In the genomic region with DNA sequence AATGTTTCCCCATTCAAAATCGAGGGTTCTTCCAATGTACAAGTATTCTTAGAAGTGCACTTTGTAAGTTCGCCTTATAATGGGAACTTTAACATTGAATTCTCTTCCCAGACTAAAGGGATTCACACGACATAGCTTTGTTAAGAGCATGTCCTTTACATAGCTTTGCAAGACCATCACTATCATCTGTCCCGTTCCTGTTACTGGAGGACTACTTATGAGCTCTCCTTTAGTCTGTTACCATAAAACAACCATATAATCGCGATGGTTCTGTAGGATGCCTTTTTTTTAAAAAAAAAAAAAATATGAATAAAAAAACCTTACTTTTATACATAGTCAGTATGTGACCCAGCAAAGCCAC, we compare ENCODE assay signal across 7 mouse cellular contexts. TPM values are rescaled to one million over a fixed set of nuclear protein-coding genes. Genes with fewer than 3 reads are reported as not detected.
A peak's percentile ranks its signal among the peaks of the same experiment; 100 is the strongest.
DNase-seq lines count a peak whose midpoint lies in the region; ATAC-seq and TF ChIP-seq lines count a peak whose summit lies in the region.

No protein-coding gene starts in this region.

- peak; percentile 60 for ATAC-seq in forebrain, embryonic 12.5 days (ENCODE audit: low FRiP score)
- peak; percentile 9; the same call in 1 of the 2 replicates for ATAC-seq in liver, embryonic 13.5 days (ENCODE audit: low read depth)

- H3K4me3 ChIP-seq in spleen, adult 2 months (ENCODE audit: extremely low read depth, insufficient read depth, insufficient read length) = peak overlapping the region; percentile 98
- H3K4me3 ChIP-seq in forebrain, embryonic 12.5 days (replicated peaks) = peak overlapping the region; percentile 100
- peak overlapping the region; percentile 99 for H3K4me3 ChIP-seq in liver, embryonic 13.5 days (replicated peaks)

- no peak overlapping the region for H3K27ac ChIP-seq in spleen, adult 2 months (ENCODE audit: insufficient read depth, low read length)
- peak overlapping the region; percentile 80; the same call in 1 of the 2 replicates for H3K27ac ChIP-seq in forebrain, embryonic 12.5 days
- H3K27ac ChIP-seq in liver, embryonic 13.5 days = peak overlapping the region; percentile 93

- no peak for TF ChIP-seq POLR2A in spleen, adult 2 months (IDR thresholded peaks at IDR 0.05; ENCODE audit: low read depth, low read length)

- H3K4me1 ChIP-seq in spleen, adult 2 months (ENCODE audit: control insufficient read depth, insufficient read depth, insufficient read length) = peaks cover 13% of the 10 kb centered on the region
- H3K4me1 ChIP-seq in forebrain, embryonic 12.5 days = peaks cover 14% of the 10 kb centered on the region
- H3K4me1 ChIP-seq in liver, embryonic 13.5 days (replicated peaks) = peaks cover 22% of the 10 kb centered on the region

- 23% methylated on average over 6 of the region's 6 CpGs for WGBS in spleen, adult 2 months
- 25% methylated on average over 6 of the region's 6 CpGs for WGBS in forebrain, embryonic 12.5 days
- 18% methylated on average over 6 of the region's 6 CpGs for WGBS in liver, embryonic 13.5 days (ENCODE audit: insufficient replicate concordance)

- no peaks in the 10 kb centered on the region for H3K27me3 ChIP-seq in spleen, adult 2 months (ENCODE audit: control insufficient read depth, insufficient read depth, low read length)
- no peaks in the 10 kb centered on the region for H3K27me3 ChIP-seq in forebrain, embryonic 12.5 days
- no peaks in the 10 kb centered on the region for H3K27me3 ChIP-seq in liver, embryonic 13.5 days

- intact Hi-C loops in left cerebral cortex, postnatal 4 days (cut with DNase I) = no loop called here

- H3K36me3 ChIP-seq in spleen, adult 2 months (ENCODE audit: control insufficient read depth, insufficient read depth, low read length) = peaks cover 2% of the 10 kb centered on the region; the same call in 1 of the 2 replicates
- H3K36me3 ChIP-seq in forebrain, embryonic 12.5 days (replicated peaks) = peaks cover 6% of the 10 kb centered on the region
- H3K36me3 ChIP-seq in liver, embryonic 13.5 days = peaks cover 13% of the 10 kb centered on the region

- no peak for TF ChIP-seq CTCF in spleen, adult 2 months (IDR thresholded peaks at IDR 0.05; ENCODE audit: extremely low read depth, insufficient read depth, insufficient read length, insufficient replicate concordance)

- H3K9me3 ChIP-seq in forebrain, embryonic 12.5 days = no peaks in the 10 kb centered on the region
- H3K9me3 ChIP-seq in liver, embryonic 13.5 days (replicated peaks) = no peaks in the 10 kb centered on the region

- no peak for DNase-seq in spleen, adult 2 months (ENCODE audit: low read depth in 1 of 2, low spot score in 2 of 2)
- DNase-seq in spleen, postnatal 4 days (ENCODE audit: low spot score in 2 of 2) = no peak
- no peak for DNase-seq in liver, embryonic 13.5 days
- no peak for DNase-seq in gastrocnemius, postnatal 25 days
- DNase-seq in left cerebral cortex, postnatal 4 days = no peak
- no peak for DNase-seq in layer of hippocampus, postnatal 14 days (ENCODE audit: low spot score in 2 of 2)

- peak overlapping the region; percentile 78 for H3K4me2 ChIP-seq in forebrain, embryonic 12.5 days
- H3K4me2 ChIP-seq in liver, embryonic 13.5 days = peak overlapping the region; percentile 84

- peak overlapping the region; percentile 94 for H3K9ac ChIP-seq in forebrain, embryonic 12.5 days
- peak overlapping the region; percentile 97 for H3K9ac ChIP-seq in liver, embryonic 13.5 days

RNA-seq across cellular contexts. Expression of a gene that starts 0.4 kb away (rescaled TPM):
- 10.9 and 16.0 TPM in 2 replicates for polyA plus RNA-seq in spleen, adult 2 months (2012; rRNA removed)
- polyA plus RNA-seq in forebrain, embryonic 12.5 days (2016; fragmentation: Nextera tagmentation; extraction: Ambion mirVana) = 52.4 and 54.2 TPM in 2 replicates
- 19.8 and 22.1 TPM in 2 replicates for polyA plus RNA-seq in liver, embryonic 13.5 days (2015; fragmentation: Nextera tagmentation; extraction: Ambion mirVana)
- 10 to 100 TPM; 16.2 to 16.5 TPM for total RNA-seq in gastrocnemius, postnatal 25 days (2021)
- 10 to 100 TPM; 38.1 to 39.8 TPM for total RNA-seq in left cerebral cortex, postnatal 4 days (2021)
- total RNA-seq in layer of hippocampus, postnatal 14 days (2021) = 10 to 100 TPM; 44.1 to 45.5 TPM

RNA-seq across cellular contexts. Expression of a gene that starts 52.1 kb away (rescaled TPM):
- polyA plus RNA-seq in spleen, adult 2 months (2012; rRNA removed) = 9.4 and 12.4 TPM in 2 replicates
- 67.8 and 68.1 TPM in 2 replicates for polyA plus RNA-seq in forebrain, embryonic 12.5 days (2016; fragmentation: Nextera tagmentation; extraction: Ambion mirVana)
- polyA plus RNA-seq in liver, embryonic 13.5 days (2015; fragmentation: Nextera tagmentation; extraction: Ambion mirVana) = 7.1 and 8.0 TPM in 2 replicates
- 1 to 10 TPM; 4.8 to 5.6 TPM for total RNA-seq in gastrocnemius, postnatal 25 days (2021)
- total RNA-seq in left cerebral cortex, postnatal 4 days (2021) = 10 to 100 TPM; 17.4 to 20.0 TPM
- total RNA-seq in layer of hippocampus, postnatal 14 days (2021) = 10 to 100 TPM; 16.9 to 19.1 TPM
